Comparison of ENCODE assay signal across 15 mouse cellular contexts in the genomic region with DNA sequence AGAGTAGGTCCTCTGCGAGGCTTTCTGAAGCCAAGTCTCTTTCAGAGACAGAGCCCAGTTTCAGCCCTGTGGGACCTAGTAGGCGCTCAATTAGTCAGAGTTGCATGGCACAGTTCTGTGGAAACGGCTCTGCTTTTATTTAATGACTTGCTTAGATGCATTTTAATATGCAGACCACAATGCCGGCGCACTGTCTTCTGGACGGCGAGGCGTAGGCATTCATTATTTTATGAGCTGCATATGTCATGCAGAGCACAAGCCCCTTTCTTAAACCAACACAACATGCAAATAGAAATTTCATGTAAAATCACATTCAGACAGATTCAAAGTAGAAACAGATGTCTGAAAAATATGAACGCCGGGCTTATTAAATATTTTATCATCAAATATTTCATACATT.
DNase-seq lines count a peak whose midpoint lies in the region; ATAC-seq and TF ChIP-seq lines count a peak whose summit lies in the region.
"Had no signal": no experiment of that assay in that cellular context is flagged by ENCODE, and none has a peak within 500 bp of the region (broad histone marks: within the 10 kb centered on the region; RNA-seq: fewer than 3 reads in every experiment).

No protein-coding gene starts in this region.

- H3K4me2 ChIP-seq in forebrain, embryonic 14.5 days (ENCODE audit: low read length): no peak overlapping the region
- H3K4me2 ChIP-seq in forebrain, embryonic 12.5 days: no peak overlapping the region
- H3K4me2 ChIP-seq in midbrain, embryonic 13.5 days (replicated peaks): no peak overlapping the region
- no peak overlapping the region for H3K4me2 ChIP-seq in midbrain, embryonic 11.5 days
- H3K4me2 ChIP-seq in limb, embryonic 14.5 days (replicated peaks; ENCODE audit: low read depth, low read length, severe bottlenecking): no peak overlapping the region
- H3K4me2 ChIP-seq: heart, embryonic 12.5 days; liver, embryonic 13.5 days had no signal

- no peak overlapping the region for H3K4me3 ChIP-seq in forebrain, embryonic 14.5 days (ENCODE audit: low read depth, low read length)
- H3K4me3 ChIP-seq in forebrain, embryonic 12.5 days (replicated peaks): no peak overlapping the region
- no peak overlapping the region for H3K4me3 ChIP-seq in midbrain, embryonic 13.5 days (replicated peaks)
- no peak overlapping the region for H3K4me3 ChIP-seq in midbrain, embryonic 11.5 days (ENCODE audit: low read depth, low read length)
- H3K4me3 ChIP-seq in limb, embryonic 14.5 days (replicated peaks; ENCODE audit: low read length): no peak overlapping the region
- H3K4me3 ChIP-seq: heart, embryonic 12.5 days; liver, embryonic 13.5 days had no signal

- no peaks in the 10 kb centered on the region for H3K4me1 ChIP-seq in forebrain, embryonic 14.5 days (ENCODE audit: control insufficient read depth, insufficient read depth, low read length)
- no peaks in the 10 kb centered on the region; the same call in 1 of the 2 replicates for H3K4me1 ChIP-seq in forebrain, embryonic 12.5 days
- peaks cover 10% of the 10 kb centered on the region for H3K4me1 ChIP-seq in midbrain, embryonic 13.5 days (replicated peaks)
- H3K4me1 ChIP-seq in midbrain, embryonic 11.5 days (ENCODE audit: control insufficient read depth, insufficient read depth, low read length): no peaks in the 10 kb centered on the region
- H3K4me1 ChIP-seq in limb, embryonic 14.5 days (ENCODE audit: control insufficient read depth, insufficient read depth, low read length): peaks cover 10% of the 10 kb centered on the region; the same call in 1 of the 2 replicates
- H3K4me1 ChIP-seq: liver, embryonic 13.5 days had no signal

- no peak overlapping the region for H3K9ac ChIP-seq in forebrain, embryonic 14.5 days (ENCODE audit: low read length)
- H3K9ac ChIP-seq in forebrain, embryonic 12.5 days: no peak overlapping the region
- no peak overlapping the region for H3K9ac ChIP-seq in midbrain, embryonic 13.5 days (replicated peaks)
- no peak overlapping the region for H3K9ac ChIP-seq in midbrain, embryonic 11.5 days (ENCODE audit: low read length)
- no peak overlapping the region for H3K9ac ChIP-seq in limb, embryonic 14.5 days (ENCODE audit: low read depth, low read length, severe bottlenecking)
- H3K9ac ChIP-seq: heart, embryonic 12.5 days; liver, embryonic 13.5 days had no signal

- DNase-seq in forebrain, embryonic 14.5 days (ENCODE audit: low spot score): peak; percentile 28
- DNase-seq in midbrain, embryonic 11.5 days (ENCODE audit: low spot score, missing footprints): no peak
- peak; percentile 55 for DNase-seq in limb, embryonic 14.5 days (ENCODE audit: low spot score)
- DNase-seq in spleen, adult 18-20 months: no peak
- no peak for DNase-seq in T-cell, adult 2 months (ENCODE audit: low spot score)
- DNase-seq: cerebellum, postnatal 10 days; embryo, embryonic 11 days; heart, postnatal 4 days; layer of hippocampus, postnatal 36 days; liver, embryonic 13.5 days had no signal

- H3K27me3 ChIP-seq in forebrain, embryonic 14.5 days (replicated peaks; ENCODE audit: control insufficient read depth, insufficient read depth, low read length): no peaks in the 10 kb centered on the region
- no peaks in the 10 kb centered on the region for H3K27me3 ChIP-seq in forebrain, embryonic 12.5 days
- no peaks in the 10 kb centered on the region for H3K27me3 ChIP-seq in midbrain, embryonic 13.5 days
- no peaks in the 10 kb centered on the region for H3K27me3 ChIP-seq in midbrain, embryonic 11.5 days (ENCODE audit: control insufficient read depth, insufficient read depth, low read length)
- no peaks in the 10 kb centered on the region for H3K27me3 ChIP-seq in limb, embryonic 14.5 days (ENCODE audit: control insufficient read depth, insufficient read depth, low read length)
- H3K27me3 ChIP-seq: heart, embryonic 12.5 days; liver, embryonic 13.5 days had no signal

- H3K9me3 ChIP-seq in forebrain, embryonic 14.5 days (replicated peaks; ENCODE audit: control insufficient read depth, low read length): no peaks in the 10 kb centered on the region
- H3K9me3 ChIP-seq in forebrain, embryonic 12.5 days: no peaks in the 10 kb centered on the region
- no peaks in the 10 kb centered on the region for H3K9me3 ChIP-seq in midbrain, embryonic 13.5 days
- no peaks in the 10 kb centered on the region for H3K9me3 ChIP-seq in midbrain, embryonic 11.5 days (ENCODE audit: control insufficient read depth, low read length)
- H3K9me3 ChIP-seq in limb, embryonic 14.5 days (ENCODE audit: control insufficient read depth, low read length): no peaks in the 10 kb centered on the region
- H3K9me3 ChIP-seq: heart, embryonic 12.5 days; liver, embryonic 13.5 days had no signal

- ATAC-seq in forebrain, embryonic 14.5 days: no peak
- ATAC-seq in forebrain, embryonic 12.5 days (ENCODE audit: low FRiP score): no peak
- ATAC-seq in midbrain, embryonic 13.5 days: peak; percentile 47; the same call in 1 of the 2 replicates
- no peak for ATAC-seq in midbrain, embryonic 11.5 days (ENCODE audit: low FRiP score)
- ATAC-seq in limb, embryonic 14.5 days (ENCODE audit: low FRiP score, low read depth): peak; percentile 13; the same call in 1 of the 2 replicates
- ATAC-seq in frontal cortex, adult (ENCODE audit: low TSS enrichment): no peak
- ATAC-seq: intestine, postnatal 0 days had no signal

- no peak overlapping the region for H3K27ac ChIP-seq in forebrain, embryonic 14.5 days (ENCODE audit: low read depth, low read length)
- no peak overlapping the region for H3K27ac ChIP-seq in forebrain, embryonic 12.5 days
- no peak overlapping the region for H3K27ac ChIP-seq in midbrain, embryonic 13.5 days
- no peak overlapping the region for H3K27ac ChIP-seq in midbrain, embryonic 11.5 days (ENCODE audit: low read depth, low read length)
- H3K27ac ChIP-seq in limb, embryonic 14.5 days (replicated peaks; ENCODE audit: low read depth, low read length): no peak overlapping the region; the same call in 1 of the 2 replicates
- H3K27ac ChIP-seq: liver, embryonic 13.5 days had no signal

- no peak for TF ChIP-seq POLR2A in limb, embryonic 14.5 days (IDR thresholded peaks at IDR 0.05; ENCODE audit: borderline replicate concordance, extremely low read depth, insufficient read depth, insufficient read length)

- WGBS in forebrain, embryonic 14.5 days: 73% methylated on average over 10 of the region's 10 CpGs
- WGBS in forebrain, embryonic 12.5 days: 70% methylated on average over 10 of the region's 10 CpGs
- WGBS in midbrain, embryonic 13.5 days: 60% methylated on average over 10 of the region's 10 CpGs
- 91% methylated on average over 10 of the region's 10 CpGs for WGBS in midbrain, embryonic 11.5 days
- WGBS in limb, embryonic 14.5 days: 36% methylated on average over 10 of the region's 10 CpGs

- H3K36me3 ChIP-seq in forebrain, embryonic 14.5 days (ENCODE audit: control insufficient read depth, insufficient read depth, low read length): no peaks in the 10 kb centered on the region
- no peaks in the 10 kb centered on the region for H3K36me3 ChIP-seq in forebrain, embryonic 12.5 days (replicated peaks)
- H3K36me3 ChIP-seq in midbrain, embryonic 13.5 days: no peaks in the 10 kb centered on the region
- no peaks in the 10 kb centered on the region for H3K36me3 ChIP-seq in midbrain, embryonic 11.5 days (ENCODE audit: control insufficient read depth, insufficient read depth, low read length)
- no peaks in the 10 kb centered on the region for H3K36me3 ChIP-seq in limb, embryonic 14.5 days (ENCODE audit: control insufficient read depth, insufficient read depth, low read length)
- H3K36me3 ChIP-seq: heart, embryonic 12.5 days; liver, embryonic 13.5 days had no signal

Comparison
In these comparisons a context has a peak if more than half of its experiments do, and no peak if none do; other contexts are left out.
1. ATAC-seq: peak in midbrain, embryonic 13.5 days (single experiment) and limb, embryonic 14.5 days (single experiment); none in forebrain, embryonic 14.5 days (single experiment), forebrain, embryonic 12.5 days (single experiment), midbrain, embryonic 11.5 days (single experiment) and frontal cortex, adult (single experiment).
2. DNase-seq: peak in forebrain, embryonic 14.5 days (single experiment) and limb, embryonic 14.5 days (single experiment); none in midbrain, embryonic 11.5 days (single experiment), spleen, adult 18-20 months (0 of 2) and T-cell, adult 2 months (single experiment).